Mouse (Mus musculus) midbrain, embryonic 16.5 days (tissue): ENCODE measurements at regions not wholly inside any gene's neighbourhood (a gene's known extent, or its start where the extent isn't known, plus 50 kb on each side); places are given as distances from the start of the nearest gene placed in this dataset.

Experiments
- ATAC-seq: fragments of 200-750 bp; cut with Nextera tagmentation; 2 replicates; pipeline ENCODE4 v1.8.0; 2017; ENCODE audit warnings: moderate TSS enrichment
- H3K27ac ChIP-seq: fragments of 300-500 bp; sonication (generic); 2 replicates; pipeline ENCODE4 v1.5.1; 2014; ENCODE audit warnings: mild to moderate bottlenecking, low read length, mixed read lengths
- H3K27me3 ChIP-seq: fragments of 300-500 bp; sonication (generic); 2 replicates; pipeline ENCODE4 v1.6.1; 2014; ENCODE audit warnings: low read depth, low read length, mixed read lengths; ENCODE audit not compliant: control insufficient read depth, insufficient read depth
- H3K36me3 ChIP-seq: fragments of 300-500 bp; sonication (generic); 2 replicates; pipeline ENCODE4 v1.6.1; 2014; ENCODE audit warnings: mild to moderate bottlenecking, low read length, moderate library complexity, mixed read lengths; ENCODE audit not compliant: control insufficient read depth, insufficient read depth
- H3K4me1 ChIP-seq: fragments of 300-500 bp; sonication (generic); 2 replicates; pipeline ENCODE4 v1.6.1; 2014; ENCODE audit warnings: mild to moderate bottlenecking, low read length, mixed read lengths; ENCODE audit not compliant: control insufficient read depth, insufficient read depth
- H3K4me2 ChIP-seq: fragments of 300-500 bp; sonication (generic); 2 replicates; pipeline ENCODE4 v1.6.1; 2014; ENCODE audit warnings: mild to moderate bottlenecking, low read length, mixed read lengths
- H3K4me3 ChIP-seq: fragments of 300-500 bp; sonication (generic); 2 replicates; pipeline ENCODE4 v1.5.1; 2014; ENCODE audit warnings: low read depth, mild to moderate bottlenecking, low read length, moderate library complexity, mixed read lengths
- H3K9ac ChIP-seq: fragments of 300-500 bp; sonication (generic); 2 replicates; pipeline ENCODE4 v1.6.1; 2014; ENCODE audit warnings: low read depth, low read length, mixed read lengths
- H3K9me3 ChIP-seq: fragments of 300-500 bp; sonication (generic); replicated peaks from 2 replicates; pipeline ENCODE4 v1.6.1; 2014; ENCODE audit warnings: mild to moderate bottlenecking, low read length, mixed read lengths; ENCODE audit not compliant: control insufficient read depth, poor library complexity, severe bottlenecking
- WGBS: fragments of 180-500 bp; shearing (Covaris S2); extraction: QIAGEN DNeasy Blood & Tissue Kit; methylation state at CpG from one replicate; pipeline ENCODE4 v1.1.7; 2014; 5-methylcytosine and 5-hydroxymethylcytosine counted together

GRCm38 (mm10) chr11:111675673-111676072 lies 609.7 kb downstream of the Kcnj2 start:
- no peak overlapping the region for H3K4me2 ChIP-seq
- WGBS: 91% methylated on average over 1 of the region's 1 CpGs
- no peaks in the 10 kb centered on the region for H3K27me3 ChIP-seq
- H3K27ac ChIP-seq: no peak overlapping the region
- no peaks in the 10 kb centered on the region for H3K9me3 ChIP-seq
- no peak overlapping the region for H3K4me3 ChIP-seq
- H3K9ac ChIP-seq: no peak overlapping the region
- H3K36me3 ChIP-seq: no peaks in the 10 kb centered on the region
- H3K4me1 ChIP-seq: no peaks in the 10 kb centered on the region
- no peak for ATAC-seq

DNA sequence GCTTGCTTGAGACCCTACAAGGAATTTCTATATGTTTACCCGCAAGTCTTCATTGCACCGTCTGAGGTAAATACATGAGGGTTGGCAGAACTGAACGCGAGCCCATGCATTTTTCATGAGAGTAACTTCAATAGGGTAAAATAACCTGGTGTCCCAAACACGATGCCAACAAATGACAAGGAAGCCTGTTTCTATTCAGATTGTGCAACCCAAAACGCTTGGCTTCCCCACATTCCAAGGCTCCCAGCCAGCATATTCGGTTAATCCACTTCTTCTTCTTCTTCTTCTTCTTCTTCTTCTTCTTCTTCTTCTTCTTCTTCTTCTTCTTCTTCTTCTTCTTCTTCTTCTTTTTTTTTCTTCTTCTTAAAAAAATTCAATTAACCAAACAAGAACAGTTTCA lies 616.4 kb downstream of the Kcnj2 start:
- H3K4me2 ChIP-seq: no peak overlapping the region
- no peak overlapping the region for H3K9ac ChIP-seq
- no peak overlapping the region for H3K27ac ChIP-seq
- H3K4me3 ChIP-seq: no peak overlapping the region
- WGBS: 77% methylated on average over 7 of the region's 7 CpGs
- no peaks in the 10 kb centered on the region for H3K4me1 ChIP-seq
- H3K36me3 ChIP-seq: no peaks in the 10 kb centered on the region
- H3K9me3 ChIP-seq: no peaks in the 10 kb centered on the region
- no peak for ATAC-seq
- H3K27me3 ChIP-seq: no peaks in the 10 kb centered on the region

- Histone ChIP-seq H3K9me3 (no peaks in the 10 kb centered on the region), H3K9ac (no peak overlapping the region), H3K4me3 (no peak overlapping the region), H3K36me3 (no peaks in the 10 kb centered on the region), H3K27ac (no peak overlapping the region), H3K27me3 (no peaks in the 10 kb centered on the region), H3K4me1 (no peaks in the 10 kb centered on the region), H3K4me2 (no peak overlapping the region)
- WGBS: 92% methylated on average over 4 of the region's 4 CpGs
- ATAC-seq: no peak
Observed at GRCm38 (mm10) chr11:111683909-111684308, 617.9 kb downstream of the Kcnj2 start.

DNA sequence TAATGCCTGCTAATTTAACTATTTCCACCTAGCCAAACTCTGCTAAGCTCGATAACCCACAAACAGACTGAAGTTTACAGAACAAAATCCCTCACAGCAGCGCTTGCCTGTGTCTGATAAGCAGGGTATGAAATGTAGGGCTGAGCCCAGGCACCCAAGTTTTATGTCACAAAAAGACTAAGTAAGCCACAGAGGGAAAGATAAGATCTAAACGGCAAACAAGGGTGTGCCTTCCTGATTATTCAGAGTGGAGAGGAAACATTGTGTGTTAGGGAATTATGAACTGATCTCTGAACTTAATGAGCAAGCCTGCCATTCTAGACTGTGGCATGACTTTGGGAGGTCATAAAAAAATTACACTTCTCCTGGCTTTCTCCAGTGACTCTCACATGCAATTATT lies 621.8 kb downstream of the Kcnj2 start:
- H3K27me3 ChIP-seq: no peaks in the 10 kb centered on the region
- WGBS: 58% methylated on average over 3 of the region's 3 CpGs
- no peaks in the 10 kb centered on the region for H3K9me3 ChIP-seq
- H3K4me3 ChIP-seq: no peak overlapping the region
- H3K36me3 ChIP-seq: no peaks in the 10 kb centered on the region
- no peak overlapping the region for H3K4me2 ChIP-seq
- no peak for ATAC-seq
- H3K4me1 ChIP-seq: no peaks in the 10 kb centered on the region
- H3K27ac ChIP-seq: no peak overlapping the region
- H3K9ac ChIP-seq: no peak overlapping the region

DNA sequence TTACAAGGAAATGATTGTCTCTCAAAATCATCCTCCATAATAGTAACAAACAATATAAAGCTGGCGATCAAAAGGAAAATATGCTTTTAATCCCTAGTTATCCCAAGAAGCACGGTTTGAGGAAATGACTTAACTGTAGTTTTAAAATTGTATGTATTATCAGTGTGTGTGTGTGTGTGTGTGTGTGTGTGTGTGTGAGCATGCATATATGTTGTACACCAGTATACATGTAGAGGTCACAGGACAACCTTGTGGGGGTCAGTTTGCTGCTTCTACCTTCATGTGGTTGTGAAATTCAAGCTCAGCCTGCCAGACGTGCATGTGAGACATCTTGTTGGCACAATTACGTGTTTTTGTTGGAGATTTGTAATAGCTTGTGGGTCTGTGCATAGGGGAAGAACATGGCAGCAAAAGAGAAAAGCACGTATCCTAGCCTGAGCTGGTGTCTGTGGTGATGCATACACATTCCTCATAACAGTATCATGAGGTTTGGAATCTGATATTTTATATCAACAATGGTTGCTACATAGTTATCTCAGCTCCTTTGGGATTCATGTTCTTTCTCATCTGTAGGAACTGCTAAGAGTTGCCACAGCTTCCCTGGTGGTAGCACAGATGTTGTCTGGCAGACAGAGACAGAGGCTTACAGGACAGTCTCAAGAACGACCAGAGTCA lies 622.4 kb downstream of the Kcnj2 start:
- H3K27ac ChIP-seq: no peak overlapping the region
- H3K4me1 ChIP-seq: no peaks in the 10 kb centered on the region
- no peak overlapping the region for H3K4me3 ChIP-seq
- no peak for ATAC-seq
- H3K9me3 ChIP-seq: no peaks in the 10 kb centered on the region
- H3K27me3 ChIP-seq: no peaks in the 10 kb centered on the region
- H3K9ac ChIP-seq: no peak overlapping the region
- H3K36me3 ChIP-seq: no peaks in the 10 kb centered on the region
- WGBS: 83% methylated on average over 6 of the region's 6 CpGs
- H3K4me2 ChIP-seq: no peak overlapping the region

DNA sequence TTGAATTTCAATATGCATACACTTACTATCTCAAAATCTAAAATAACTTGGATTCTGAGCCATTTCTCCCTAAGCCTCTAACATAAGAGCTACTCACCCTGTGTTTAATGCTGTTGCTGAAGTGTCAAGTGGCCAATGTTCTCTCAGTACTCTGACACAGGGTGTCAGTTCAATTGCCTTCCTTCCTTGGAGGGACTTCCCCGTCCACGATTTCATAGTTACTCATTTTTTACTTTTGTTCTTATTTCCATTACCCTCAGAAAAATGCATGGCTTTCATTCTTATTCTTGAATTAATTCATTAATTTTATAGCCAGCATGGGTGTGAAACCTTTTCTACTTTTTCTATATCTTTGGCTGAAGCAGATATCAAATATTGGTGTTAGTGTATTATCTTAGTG lies 623.9 kb downstream of the Kcnj2 start:
- ATAC-seq: no peak

GRCm38 (mm10) chr11:111691512-111691911 lies 625.5 kb downstream of the Kcnj2 start:
- Histone ChIP-seq H3K27me3 (no peaks in the 10 kb centered on the region), H3K27ac (no peak overlapping the region), H3K4me1 (no peaks in the 10 kb centered on the region), H3K4me2 (no peak overlapping the region), H3K9ac (no peak overlapping the region), H3K4me3 (no peak overlapping the region), H3K36me3 (no peaks in the 10 kb centered on the region), H3K9me3 (no peaks in the 10 kb centered on the region)
- 98% methylated on average over 2 of the region's 2 CpGs for WGBS
- ATAC-seq: no peak

More for the DNA sequence above, 623.9 kb downstream of the Kcnj2 start:
- H3K36me3 ChIP-seq: no peaks in the 10 kb centered on the region
- 84% methylated on average over 2 of the region's 2 CpGs for WGBS
- H3K27me3 ChIP-seq: no peaks in the 10 kb centered on the region
- H3K27ac ChIP-seq: no peak overlapping the region
- no peaks in the 10 kb centered on the region for H3K9me3 ChIP-seq
- no peak overlapping the region for H3K9ac ChIP-seq
- H3K4me2 ChIP-seq: no peak overlapping the region
- H3K4me1 ChIP-seq: no peaks in the 10 kb centered on the region
- H3K4me3 ChIP-seq: no peak overlapping the region

GRCm38 (mm10) chr11:111696668-111697067 lies 630.7 kb downstream of the Kcnj2 start:
- H3K9me3 ChIP-seq: no peaks in the 10 kb centered on the region
- H3K4me2 ChIP-seq: no peak overlapping the region
- no peak for ATAC-seq
- no peak overlapping the region for H3K27ac ChIP-seq
- WGBS: 85% methylated on average over 2 of the region's 2 CpGs
- no peak overlapping the region for H3K9ac ChIP-seq
- H3K36me3 ChIP-seq: no peaks in the 10 kb centered on the region
- H3K4me3 ChIP-seq: no peak overlapping the region
- H3K27me3 ChIP-seq: no peaks in the 10 kb centered on the region
- no peaks in the 10 kb centered on the region for H3K4me1 ChIP-seq

- WGBS: 89% methylated on average over 3 of the region's 3 CpGs
- Histone ChIP-seq H3K9ac (no peak overlapping the region), H3K4me2 (no peak overlapping the region), H3K36me3 (no peaks in the 10 kb centered on the region), H3K4me1 (no peaks in the 10 kb centered on the region), H3K27me3 (no peaks in the 10 kb centered on the region), H3K4me3 (no peak overlapping the region), H3K27ac (no peak overlapping the region), H3K9me3 (no peaks in the 10 kb centered on the region)
- no peak for ATAC-seq
Observed at GRCm38 (mm10) chr11:111699862-111700261, 633.9 kb downstream of the Kcnj2 start.
